Mouse (Mus musculus) T-helper 1 cell (primary cell): ENCODE results near the gene Olfr1245.
"Not testable (repeated sequence)": the region's sequence is repeated elsewhere in the genome, so short reads cannot be mapped to it uniquely, and the experiment has no call there.

Experiments used
- in situ Hi-C: fragments of 300-600 bp; cut with MboI, MseI; formaldehyde crosslinking; loops from one replicate; pipeline ENCODE4 v1.15.1; 2025; ENCODE audit warnings: high pct_unique_total_duplicates

Gene Olfr1245

GRCm38 (mm10) chr2:89578347-89578746 lies at the start of gene Olfr1245:
Olfr1245 (minus strand) TSS chr2:89578447.
- in situ Hi-C loops, result no loop called here

- in situ Hi-C loops, result not testable (repeated sequence)
Observed at GRCm38 (mm10) chr2:89618145-89618544, 39.9 kb upstream of the Olfr1245 start, which contains the start of gene Olfr1248. Olfr1248 (minus strand) TSS chr2:89618245.

GRCm38 (mm10) chr2:89614030-89614429 lies 35.8 kb upstream of the Olfr1245 start, which contains the start of gene Olfr1247:
Olfr1247 (minus strand) TSS chr2:89614130.
- in situ Hi-C loops, result no loop called here

GRCm38 (mm10) chr2:89593057-89593456 lies 14.8 kb upstream of the Olfr1245 start, which contains the start of gene Olfr1246:
Olfr1246 (minus strand) TSS chr2:89593157.
- in situ Hi-C loops, result no loop called here

GRCm38 (mm10) chr2:89562706-89563105 lies 15.5 kb downstream of the Olfr1245 start:
- in situ Hi-C loops, result not testable (repeated sequence)

GRCm38 (mm10) chr2:89544516-89544915 lies 33.7 kb downstream of the Olfr1245 start:
- in situ Hi-C loops, result no loop called here

GRCm38 (mm10) chr2:89539923-89540322 lies 38.3 kb downstream of the Olfr1245 start:
- in situ Hi-C loops, result no loop called here

GRCm38 (mm10) chr2:89531387-89531786 lies 46.9 kb downstream of the Olfr1245 start, which contains the start of gene Olfr1243:
Olfr1243 (minus strand) TSS chr2:89531487.
- in situ Hi-C loops, result no loop called here
